Mouse (Mus musculus) neural tube, embryonic 11.5 days (tissue): ENCODE results near the gene Atp6v0b. TPM values are rescaled to one million over a fixed set of nuclear protein-coding genes. Genes with fewer than 3 reads are reported as not detected.

Source experiments
- ATAC-seq: fragments of 200-750 bp; cut with Nextera tagmentation; 2 replicates; pipeline ENCODE4 v1.8.0; 2017; ENCODE audit warnings: moderate number of reproducible peaks, mild to moderate bottlenecking, moderate TSS enrichment, moderate library complexity; ENCODE audit not compliant: insufficient read depth, low FRiP score, low TSS enrichment
- DNase-seq: peaks from one replicate; pipeline ENCODE4 v3.0.0-alpha.2; 2015; ENCODE audit warnings: low spot score
- H3K27ac ChIP-seq: fragments of 300-500 bp; sonication (generic); 2 replicates; pipeline ENCODE4 v1.5.1; 2014; ENCODE audit warnings: low read depth, mild to moderate bottlenecking, low read length
- H3K27me3 ChIP-seq: fragments of 300-500 bp; sonication (generic); 2 replicates; pipeline ENCODE4 v1.6.1; 2014; ENCODE audit warnings: mild to moderate bottlenecking, low read length, mixed read lengths; ENCODE audit not compliant: control insufficient read depth, insufficient read depth
- H3K36me3 ChIP-seq: fragments of 300-500 bp; sonication (generic); 2 replicates; pipeline ENCODE4 v1.6.1; 2014; ENCODE audit warnings: mild to moderate bottlenecking, low read length, moderate library complexity, mixed read lengths; ENCODE audit not compliant: control insufficient read depth, insufficient read depth
- H3K4me1 ChIP-seq: fragments of 300-500 bp; sonication (generic); 2 replicates; pipeline ENCODE4 v1.6.1; 2014; ENCODE audit warnings: low read length, mixed read lengths; ENCODE audit not compliant: control insufficient read depth, insufficient read depth
- H3K4me2 ChIP-seq: fragments of 300-500 bp; sonication (generic); 2 replicates; pipeline ENCODE4 v1.6.1; 2014; ENCODE audit warnings: low read depth, mild to moderate bottlenecking, moderate library complexity
- H3K4me3 ChIP-seq: fragments of 300-500 bp; sonication (generic); 2 replicates; pipeline ENCODE4 v1.5.1; 2014; ENCODE audit warnings: low read depth, low read length
- H3K9ac ChIP-seq: fragments of 300-500 bp; sonication (generic); 2 replicates; pipeline ENCODE4 v1.6.1; 2014; ENCODE audit warnings: mild to moderate bottlenecking, low read length
- H3K9me3 ChIP-seq: fragments of 300-500 bp; sonication (generic); 2 replicates; pipeline ENCODE4 v1.6.1; 2016; ENCODE audit warnings: low read length; ENCODE audit not compliant: control insufficient read depth
- WGBS: fragments of 180-500 bp; shearing (Covaris S2); extraction: QIAGEN DNeasy Blood & Tissue Kit; methylation state at CpG from one replicate; pipeline ENCODE4 v1.1.7; 2014; 5-methylcytosine and 5-hydroxymethylcytosine counted together
- polyA plus RNA-seq: library from polyadenylated mRNA; unstranded; fragments of >200 nt; fragmentation: Nextera tagmentation; extraction: Ambion mirVana; gene quantifications from 2 replicates; pipeline ENCODE4 v1.2.1, GENCODE M21; 2014

Gene Atp6v0b
- polyA plus RNA-seq, 1 experiment from 2014 or later = 249 TPM

- 7% methylated on average over 13 of the region's 14 CpGs for WGBS
- Histone ChIP-seq H3K27me3 (no peaks in the 10 kb centered on the region), H3K9me3 (no peaks in the 10 kb centered on the region), H3K9ac (peak within 1 kb of the TSS; percentile 32; the same call in 1 of the 2 replicates), H3K4me3 (no peak within 1 kb of the TSS), H3K4me2 (peak within 1 kb of the TSS; percentile 32), H3K4me1 (peaks cover 6% of the 10 kb centered on the region; the same call in 1 of the 2 replicates), H3K36me3 (peaks cover 11% of the 10 kb centered on the region), H3K27ac (no peak within 1 kb of the TSS)
- ATAC-seq (no peak), DNase-seq (no peak)
Measured at GRCm38 (mm10) chr4:117872471-117872886, 14.7 kb downstream of the Atp6v0b start, which contains the start of gene Ccdc24. TSS of gene Ccdc24 (minus strand) at chr4:117872557.

GRCm38 (mm10) chr4:117871787-117872186, 15.3 kb downstream of the Atp6v0b start:
- peaks cover 10% of the 10 kb centered on the region for H3K36me3 ChIP-seq
- 63% methylated on average over 7 of the region's 7 CpGs for WGBS
- H3K27ac ChIP-seq = no peak overlapping the region
- H3K4me1 ChIP-seq = peaks cover 6% of the 10 kb centered on the region; the same call in 1 of the 2 replicates
- H3K9ac ChIP-seq = no peak overlapping the region
- DNase-seq (no peak), ATAC-seq (no peak)
- H3K4me3 ChIP-seq = no peak overlapping the region
- no peaks in the 10 kb centered on the region for H3K9me3 ChIP-seq
- no peaks in the 10 kb centered on the region for H3K27me3 ChIP-seq
- no peak overlapping the region for H3K4me2 ChIP-seq

- H3K36me3 ChIP-seq = peaks cover 5% of the 10 kb centered on the region; the same call in 1 of the 2 replicates
- H3K27ac ChIP-seq = no peak overlapping the region
- H3K9me3 ChIP-seq = no peaks in the 10 kb centered on the region
- no peak overlapping the region; the same call in 1 of the 2 replicates for H3K4me2 ChIP-seq
- no peak overlapping the region for H3K4me3 ChIP-seq
- H3K9ac ChIP-seq = no peak overlapping the region
- ATAC-seq (no peak), DNase-seq (no peak)
- WGBS = 90% methylated on average over 1 of the region's 1 CpGs
- H3K27me3 ChIP-seq = no peaks in the 10 kb centered on the region
- peaks cover 6% of the 10 kb centered on the region for H3K4me1 ChIP-seq
Measured at GRCm38 (mm10) chr4:117870437-117870836, 16.7 kb downstream of the Atp6v0b start.

GRCm38 (mm10) chr4:117869317-117869716, 17.8 kb downstream of the Atp6v0b start:
- DNase-seq (no peak), ATAC-seq (no peak)
- H3K9me3 ChIP-seq = no peaks in the 10 kb centered on the region
- no peak overlapping the region for H3K4me2 ChIP-seq
- 63% methylated on average over 9 of the region's 9 CpGs for WGBS
- H3K36me3 ChIP-seq = no peaks in the 10 kb centered on the region
- no peak overlapping the region for H3K9ac ChIP-seq
- no peak overlapping the region for H3K4me3 ChIP-seq
- H3K27ac ChIP-seq = no peak overlapping the region
- H3K27me3 ChIP-seq = no peaks in the 10 kb centered on the region
- peaks cover 6% of the 10 kb centered on the region for H3K4me1 ChIP-seq

GRCm38 (mm10) chr4:117867823-117868222, 19.3 kb downstream of the Atp6v0b start:
- WGBS = 14% methylated on average over 24 of the region's 24 CpGs

GRCm38 (mm10) chr4:117867000-117867399, 20.1 kb downstream of the Atp6v0b start:
- WGBS = 76% methylated on average over 6 of the region's 6 CpGs
- Histone ChIP-seq H3K4me1 (no peaks in the 10 kb centered on the region; the same call in 1 of the 2 replicates), H3K27ac (no peak overlapping the region), H3K27me3 (no peaks in the 10 kb centered on the region), H3K4me2 (no peak overlapping the region), H3K36me3 (no peaks in the 10 kb centered on the region), H3K9me3 (no peaks in the 10 kb centered on the region), H3K4me3 (no peak overlapping the region), H3K9ac (no peak overlapping the region)
- DNase-seq = no peak
- ATAC-seq = no peak

More at GRCm38 (mm10) chr4:117867823-117868222, 19.3 kb downstream of the Atp6v0b start:
- no peaks in the 10 kb centered on the region for H3K27me3 ChIP-seq
- H3K36me3 ChIP-seq = no peaks in the 10 kb centered on the region
- DNase-seq (peak; percentile 79), ATAC-seq (peak; percentile 17; the same call in 1 of the 2 replicates)
- H3K9me3 ChIP-seq = no peaks in the 10 kb centered on the region
- H3K9ac ChIP-seq = peak overlapping the region; percentile 3; the same call in 1 of the 2 replicates
- no peak overlapping the region for H3K4me3 ChIP-seq
- no peak overlapping the region for H3K4me2 ChIP-seq
- peaks cover 6% of the 10 kb centered on the region for H3K4me1 ChIP-seq
- no peak overlapping the region for H3K27ac ChIP-seq

- ATAC-seq (no peak), DNase-seq (no peak)
- Histone ChIP-seq H3K27me3 (no peaks in the 10 kb centered on the region), H3K9ac (no peak overlapping the region), H3K27ac (no peak overlapping the region), H3K4me1 (no peaks in the 10 kb centered on the region; the same call in 1 of the 2 replicates), H3K4me2 (no peak overlapping the region), H3K4me3 (no peak overlapping the region), H3K36me3 (no peaks in the 10 kb centered on the region), H3K9me3 (no peaks in the 10 kb centered on the region)
- WGBS = 73% methylated on average over 9 of the region's 9 CpGs
Measured at GRCm38 (mm10) chr4:117866083-117866482, 21.1 kb downstream of the Atp6v0b start.

GRCm38 (mm10) chr4:117862823-117863222, 24.3 kb downstream of the Atp6v0b start:
- no peak overlapping the region for H3K27ac ChIP-seq
- DNase-seq (no peak), ATAC-seq (no peak)
- no peaks in the 10 kb centered on the region for H3K9me3 ChIP-seq
- H3K9ac ChIP-seq = no peak overlapping the region
- H3K36me3 ChIP-seq = no peaks in the 10 kb centered on the region
- no peaks in the 10 kb centered on the region; the same call in 1 of the 2 replicates for H3K4me1 ChIP-seq
- 32% methylated on average over 4 of the region's 4 CpGs for WGBS
- H3K4me3 ChIP-seq = no peak overlapping the region
- H3K27me3 ChIP-seq = no peaks in the 10 kb centered on the region
- H3K4me2 ChIP-seq = no peak overlapping the region

- H3K27ac ChIP-seq = no peak overlapping the region
- H3K27me3 ChIP-seq = no peaks in the 10 kb centered on the region
- no peaks in the 10 kb centered on the region for H3K4me1 ChIP-seq
- DNase-seq = no peak
- no peak overlapping the region for H3K4me2 ChIP-seq
- H3K9ac ChIP-seq = no peak overlapping the region
- no peaks in the 10 kb centered on the region for H3K36me3 ChIP-seq
- no peaks in the 10 kb centered on the region for H3K9me3 ChIP-seq
- 87% methylated on average over 9 of the region's 9 CpGs for WGBS
- no peak overlapping the region for H3K4me3 ChIP-seq
- no peak for ATAC-seq
Measured at GRCm38 (mm10) chr4:117860570-117860969, 26.6 kb downstream of the Atp6v0b start.
